Mouse (Mus musculus) heart, adult 2 months (tissue): Measurements from ENCODE around the gene Chil1. TPM values are rescaled to one million over a fixed set of nuclear protein-coding genes. Genes with fewer than 3 reads are reported as not detected.
A peak's percentile ranks its signal among the peaks of the same experiment; 100 is the strongest.

Source experiments
- DNase-seq, 2 experiments: peaks; one replicate each; pipeline ENCODE4 v3.0.0; 2021
- H3K27ac ChIP-seq: fragments of 200-600 bp; 2 replicates; pipeline ENCODE4 v1.8.1; 2022
- H3K27me3 ChIP-seq: fragments of 200-500 bp; 2 replicates; pipeline ENCODE4 v1.6.1; 2012; ENCODE audit warnings: mild to moderate bottlenecking, low read length, inconsistent platforms, mixed read lengths; ENCODE audit not compliant: control insufficient read depth, insufficient read depth
- H3K36me3 ChIP-seq: fragments of 200-500 bp; 2 replicates; pipeline ENCODE4 v1.6.1; 2012; ENCODE audit warnings: low read length, inconsistent platforms; ENCODE audit not compliant: control insufficient read depth, insufficient read depth
- H3K4me1 ChIP-seq: fragments of 200-500 bp; 2 replicates; pipeline ENCODE4 v1.6.1; 2011; ENCODE audit warnings: low read length; ENCODE audit not compliant: control insufficient read depth, insufficient read depth
- H3K4me3 ChIP-seq: fragments of 200-600 bp; 2 replicates; pipeline ENCODE4 v1.8.1; 2022
- H3K79me2 ChIP-seq: fragments of 200-500 bp; replicated peaks from 2 replicates; pipeline ENCODE4 v1.6.1; 2012; ENCODE audit warnings: mild to moderate bottlenecking, inconsistent platforms, low read length, moderate library complexity, mixed read lengths; ENCODE audit not compliant: control insufficient read depth, insufficient read depth
- H3K9ac ChIP-seq: fragments of 200-500 bp; 2 replicates; pipeline ENCODE4 v1.6.1; 2012; ENCODE audit warnings: low read depth, mild to moderate bottlenecking, control low read depth, inconsistent platforms, low read length, mixed read lengths
- CTCF ChIP-seq: fragments of 200-600 bp; IDR thresholded peaks from 2 replicates; pipeline ENCODE4 v1.8.1; 2022; ENCODE audit warnings: antibody characterized with exemption, mild to moderate bottlenecking, moderate library complexity
- EP300 ChIP-seq: fragments of 200-500 bp; IDR thresholded peaks from 2 replicates; pipeline ENCODE4 v1.6.1; 2011; ENCODE audit warnings: low read depth, low read length, control low read depth; ENCODE audit not compliant: insufficient read depth
- POLR2A ChIP-seq: fragments of 200-500 bp; IDR thresholded peaks from 2 replicates; pipeline ENCODE4 v1.6.1; 2011; ENCODE audit warnings: mild to moderate bottlenecking, low read depth, low read length, control low read depth; ENCODE audit not compliant: insufficient read depth
- WGBS: fragments of 180-500 bp; shearing (Covaris S2); methylation state at CpG from one replicate; pipeline ENCODE4 v1.1.7; 2018; 5-methylcytosine and 5-hydroxymethylcytosine counted together
- intact Hi-C: fragments of 180-260 bp; cut with DNase I; formaldehyde crosslinking; loops from one replicate; pipeline ENCODE4 v1.15.1; 2025
- polyA plus RNA-seq: library from polyadenylated mRNA; depleted of rRNA; stranded (reverse); fragments of >200 nt; gene quantifications from 2 replicates; pipeline ENCODE4 v1.2.3, GENCODE M21; 2012
- total RNA-seq, 2 experiments: library from RNA; stranded (reverse); gene quantifications; 2 replicates each; pipeline ENCODE4 v1.2.3; 2021

Gene Chil1
- total and polyA plus RNA-seq, 3 experiments: 0.94 to 2.7 (median 0.96) TPM

DNA sequence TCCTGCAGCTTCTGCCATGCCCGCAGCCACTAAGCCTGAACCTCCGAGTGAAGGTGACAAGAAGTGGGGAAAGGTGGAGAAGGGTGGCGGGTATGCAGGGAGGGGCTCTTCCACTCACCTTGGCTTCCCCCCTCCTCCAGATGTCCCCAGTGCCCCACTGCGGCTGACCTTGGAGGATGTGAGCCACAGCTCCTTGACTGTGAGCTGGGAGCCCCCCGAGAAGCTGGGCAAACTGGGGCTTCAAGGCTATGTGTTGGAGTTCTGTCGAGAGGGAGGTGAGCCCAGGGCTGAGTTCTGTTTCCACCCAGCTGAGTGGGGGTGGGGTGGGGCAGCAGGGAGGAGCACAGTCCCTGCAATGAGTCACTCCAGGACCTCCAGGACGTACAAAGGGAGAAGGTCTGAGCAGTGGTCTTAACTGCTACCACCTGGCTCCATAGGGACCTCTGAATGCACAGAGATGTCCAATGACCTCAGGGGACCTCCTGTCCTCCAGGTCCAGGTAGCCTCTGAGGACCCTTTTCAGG is 11.8 kb downstream of the Chil1 start:
- Histone ChIP-seq H3K79me2 (no peaks in the 10 kb centered on the region), H3K9ac (no peak overlapping the region), H3K27me3 (no peaks in the 10 kb centered on the region), H3K27ac (no peak overlapping the region), H3K4me3 (no peak overlapping the region), H3K36me3 (no peaks in the 10 kb centered on the region), H3K4me1 (peaks cover 5% of the 10 kb centered on the region)
- 56% methylated on average over 7 of the region's 7 CpGs for WGBS
- no peak for TF ChIP-seq POLR2A
- no peak for TF ChIP-seq EP300
- no peak for TF ChIP-seq CTCF
- intact Hi-C loops: no loop called here
- DNase-seq: no peak

DNA sequence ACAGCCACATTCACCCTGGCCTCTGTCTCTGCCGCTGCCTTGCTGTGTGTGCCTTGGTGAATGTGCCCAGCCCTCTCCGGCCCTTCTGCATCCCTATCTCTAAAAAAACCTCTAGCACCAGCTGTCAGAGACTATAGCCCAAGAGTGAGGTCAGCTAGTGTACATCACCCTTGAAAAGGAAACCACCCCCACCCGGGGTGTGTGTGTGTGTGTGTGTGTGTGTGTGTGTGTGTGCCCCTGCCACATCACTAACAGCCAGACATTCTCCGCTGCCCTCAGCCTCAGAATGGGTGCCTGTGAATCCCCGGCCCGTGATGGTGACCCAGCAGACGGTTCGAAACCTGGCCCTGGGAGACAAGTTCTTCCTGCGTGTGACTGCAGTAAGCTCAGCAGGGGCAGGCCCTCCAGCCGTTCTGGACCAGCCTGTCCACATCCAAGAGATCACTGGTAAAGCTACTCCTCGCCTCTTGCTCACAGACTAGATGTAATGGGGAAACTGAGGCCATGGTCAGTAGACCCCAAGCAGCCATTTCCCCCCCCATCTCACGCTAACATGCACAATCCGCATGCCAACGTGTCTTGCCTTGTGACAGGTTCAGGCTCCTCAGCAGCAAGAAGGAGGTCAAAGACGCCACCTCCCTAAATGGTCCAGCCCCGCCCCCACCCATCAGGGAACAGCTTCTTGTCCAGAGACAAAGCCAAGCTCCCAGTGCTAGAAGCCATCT is 12.5 kb downstream of the Chil1 start:
- Histone ChIP-seq H3K4me3 (no peak overlapping the region), H3K9ac (no peak overlapping the region)
- intact Hi-C loops: loop anchor here (5.0 kb wide), 1 partner anchor 128 kb away; no protein-coding TSS in a partner anchor

DNA sequence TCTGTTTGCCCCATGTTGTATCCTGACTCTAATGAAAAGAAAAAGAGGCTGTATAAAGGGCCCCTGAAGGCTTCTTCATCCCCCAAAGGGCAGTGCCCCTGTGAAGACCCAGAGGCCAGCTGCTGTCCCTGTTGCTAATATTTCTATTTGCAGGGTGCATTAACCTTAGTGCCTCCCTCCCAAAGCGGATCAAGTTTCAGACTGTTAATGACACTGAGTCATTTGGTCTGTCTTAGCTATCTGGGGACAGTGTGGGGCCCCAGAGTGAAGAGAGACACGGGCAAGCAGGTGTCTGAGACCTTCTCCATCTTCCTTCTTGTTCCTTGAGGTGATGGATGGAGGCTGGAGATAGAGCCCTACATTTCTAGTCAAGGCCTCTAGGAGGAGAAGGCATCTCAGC is 13.1 kb downstream of the Chil1 start:
- no peak overlapping the region for H3K27ac ChIP-seq

More for the DNA sequence above, 12.5 kb downstream of the Chil1 start:
- 73% methylated on average over 16 of the region's 16 CpGs for WGBS
- Histone ChIP-seq H3K36me3 (no peaks in the 10 kb centered on the region), H3K79me2 (no peaks in the 10 kb centered on the region), H3K4me1 (peaks cover 5% of the 10 kb centered on the region), H3K27ac (no peak overlapping the region), H3K27me3 (no peaks in the 10 kb centered on the region)
- no peak for DNase-seq
- TF ChIP-seq CTCF (no peak), POLR2A (no peak), EP300 (no peak)

DNA sequence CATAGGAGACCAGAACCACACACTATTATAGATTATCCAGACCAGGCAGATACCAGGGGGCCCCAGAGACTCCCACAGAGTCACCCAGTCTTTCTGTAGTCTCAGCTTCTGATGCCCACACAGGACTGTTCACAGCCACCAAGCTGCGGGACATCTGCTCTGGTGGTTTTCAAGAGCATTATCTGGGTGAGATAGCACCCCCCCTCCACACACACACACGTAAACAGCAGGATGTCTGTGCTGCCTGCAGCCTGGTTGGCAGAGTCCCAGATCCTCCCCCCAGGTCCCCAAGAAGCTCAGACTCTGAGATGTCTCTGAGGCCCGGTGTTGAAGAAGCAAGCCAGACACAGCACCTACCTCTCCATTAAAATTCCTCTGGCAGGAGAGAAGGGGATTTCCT is 13.6 kb downstream of the Chil1 start:
- peak in 1 of 2 experiments; percentile 20 for DNase-seq
- Histone ChIP-seq H3K79me2 (no peaks in the 10 kb centered on the region), H3K27ac (no peak overlapping the region), H3K9ac (no peak overlapping the region), H3K36me3 (no peaks in the 10 kb centered on the region), H3K4me1 (peaks cover 5% of the 10 kb centered on the region), H3K4me3 (no peak overlapping the region), H3K27me3 (no peaks in the 10 kb centered on the region)
- 11% methylated on average over 3 of the region's 3 CpGs for WGBS
- intact Hi-C loops: loop anchor here (5.0 kb wide), 1 partner anchor 127 kb away; no protein-coding TSS in a partner anchor
- TF ChIP-seq POLR2A (no peak), EP300 (no peak), CTCF (no peak)

More for the DNA sequence above, 13.1 kb downstream of the Chil1 start:
- TF ChIP-seq POLR2A: no peak
- TF ChIP-seq CTCF: no peak
- no peak for TF ChIP-seq EP300
- Histone ChIP-seq H3K36me3 (no peaks in the 10 kb centered on the region), H3K27me3 (no peaks in the 10 kb centered on the region), H3K4me3 (no peak overlapping the region), H3K79me2 (no peaks in the 10 kb centered on the region), H3K4me1 (peaks cover 5% of the 10 kb centered on the region), H3K9ac (no peak overlapping the region)
- intact Hi-C loops: loop anchor here (5.0 kb wide), 1 partner anchor 127 kb away; no protein-coding TSS in a partner anchor
- 48% methylated on average over 2 of the region's 2 CpGs for WGBS
- DNase-seq: no peak

DNA sequence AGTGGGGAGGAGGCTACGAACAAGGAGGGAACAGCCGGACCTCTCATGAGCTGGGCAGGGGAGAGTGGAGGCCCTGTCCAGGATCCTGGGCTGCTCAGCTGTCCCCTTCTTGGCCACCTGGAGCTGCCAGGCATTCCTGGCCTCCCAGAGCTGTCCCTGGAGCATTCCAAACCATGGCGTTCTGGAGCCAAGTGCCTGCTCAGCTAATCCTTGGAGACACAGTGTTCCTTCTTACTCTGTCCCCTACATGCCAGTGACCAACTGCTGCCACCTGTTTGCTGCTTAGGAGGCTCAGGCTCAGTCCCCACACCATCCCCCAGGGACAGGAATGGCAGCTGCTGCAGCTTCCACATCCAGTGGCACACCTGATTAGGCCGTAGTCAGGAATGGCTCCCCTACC is 14.0 kb downstream of the Chil1 start:
- Histone ChIP-seq H3K27ac (no peak overlapping the region), H3K4me3 (no peak overlapping the region), H3K9ac (no peak overlapping the region), H3K27me3 (no peaks in the 10 kb centered on the region), H3K79me2 (no peaks in the 10 kb centered on the region), H3K4me1 (peaks cover 5% of the 10 kb centered on the region), H3K36me3 (no peaks in the 10 kb centered on the region)
- WGBS: 20% methylated on average over 4 of the region's 4 CpGs
- TF ChIP-seq POLR2A (no peak), CTCF (no peak), EP300 (no peak)
- intact Hi-C loops: loop anchor here (1.0 to 5.0 kb wide), 3 partner anchors 43 to 126 kb away; no protein-coding TSS in a partner anchor
- DNase-seq: peak in 1 of 2 experiments; percentile 39

DNA sequence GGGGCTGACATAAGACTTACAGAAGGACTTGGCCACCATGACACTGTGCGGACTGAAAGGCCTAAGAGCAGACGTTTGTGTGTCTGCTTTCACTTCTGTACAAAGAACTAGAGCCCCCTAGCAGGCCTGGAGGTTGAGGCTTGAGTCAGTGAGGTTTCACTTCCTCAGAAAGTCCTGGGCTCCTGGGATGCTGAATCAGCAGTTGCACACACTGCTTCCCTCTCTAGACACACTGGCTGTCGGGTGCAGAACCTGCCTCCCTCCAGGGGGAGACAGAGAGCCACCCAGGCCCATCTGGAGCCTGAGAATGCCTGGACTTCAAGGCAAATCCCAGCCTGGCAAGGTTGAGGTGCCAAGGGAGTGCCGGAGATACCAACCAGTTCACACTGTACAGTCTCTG is 14.4 kb downstream of the Chil1 start:
- Histone ChIP-seq H3K4me1 (peaks cover 5% of the 10 kb centered on the region), H3K9ac (no peak overlapping the region), H3K4me3 (no peak overlapping the region), H3K27me3 (no peaks in the 10 kb centered on the region), H3K79me2 (no peaks in the 10 kb centered on the region), H3K27ac (no peak overlapping the region), H3K36me3 (no peaks in the 10 kb centered on the region)
- intact Hi-C loops: loop anchor here (1.0 to 5.0 kb wide), 3 partner anchors 44 to 126 kb away; no protein-coding TSS in a partner anchor
- peak; percentile 76 to 83 for DNase-seq
- WGBS: 45% methylated on average over 4 of the region's 4 CpGs
- TF ChIP-seq EP300 (peak; percentile 83; the same call in 1 of the 2 replicates), POLR2A (no peak), CTCF (peak; percentile 90)
